Mouse (Mus musculus) cerebellum, adult 18-20 months (tissue): ENCODE results near the gene Ralgps1.

Source experiments
- DNase-seq, 2 experiments: peaks; one replicate each; pipeline ENCODE4 v3.0.0; 2021

Ralgps1 gene

GRCm38 (mm10) chr2:33170777-33171565, 200.3 kb downstream of the Ralgps1 start:
- DNase-seq: no peak

- no peak for DNase-seq
Observed at GRCm38 (mm10) chr2:33169445-33169844, 201.8 kb downstream of the Ralgps1 start.

GRCm38 (mm10) chr2:33167060-33167459, 204.2 kb downstream of the Ralgps1 start:
- DNase-seq: no peak

DNA sequence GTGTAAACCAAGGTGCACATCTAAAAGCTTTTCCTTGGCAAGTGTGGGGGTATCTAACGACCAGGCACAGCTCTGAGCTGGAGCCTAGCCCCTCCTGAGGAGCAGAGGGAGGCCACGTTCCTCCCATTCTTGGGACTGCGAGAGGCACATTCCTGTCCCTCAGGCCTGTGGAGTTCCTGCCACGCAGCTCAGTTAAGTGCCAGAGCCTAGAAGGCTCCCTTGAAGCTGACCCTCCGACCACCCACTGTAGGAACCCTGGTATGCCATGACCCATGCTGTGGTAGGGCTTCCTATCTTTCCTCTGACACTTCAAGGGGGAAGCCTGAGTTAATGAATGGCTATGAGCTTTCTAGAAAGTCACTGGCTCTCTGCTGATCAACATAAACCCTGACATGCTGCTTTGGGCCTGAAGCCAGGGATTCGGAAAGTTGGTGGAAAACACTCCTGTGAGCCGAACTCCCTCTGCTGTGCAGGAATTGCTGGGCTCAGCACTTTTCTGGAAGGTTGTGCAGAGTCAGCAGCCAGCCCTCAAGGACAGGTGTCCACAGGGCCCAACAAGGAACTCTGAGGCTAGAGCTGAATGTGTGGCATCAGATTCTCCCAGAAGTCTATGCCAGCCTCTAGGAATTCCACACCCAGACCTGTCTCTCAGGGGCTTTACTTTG, 205.4 kb downstream of the Ralgps1 start:
- no peak for DNase-seq

GRCm38 (mm10) chr2:33165229-33165628, 206.1 kb downstream of the Ralgps1 start:
- DNase-seq: no peak

DNA sequence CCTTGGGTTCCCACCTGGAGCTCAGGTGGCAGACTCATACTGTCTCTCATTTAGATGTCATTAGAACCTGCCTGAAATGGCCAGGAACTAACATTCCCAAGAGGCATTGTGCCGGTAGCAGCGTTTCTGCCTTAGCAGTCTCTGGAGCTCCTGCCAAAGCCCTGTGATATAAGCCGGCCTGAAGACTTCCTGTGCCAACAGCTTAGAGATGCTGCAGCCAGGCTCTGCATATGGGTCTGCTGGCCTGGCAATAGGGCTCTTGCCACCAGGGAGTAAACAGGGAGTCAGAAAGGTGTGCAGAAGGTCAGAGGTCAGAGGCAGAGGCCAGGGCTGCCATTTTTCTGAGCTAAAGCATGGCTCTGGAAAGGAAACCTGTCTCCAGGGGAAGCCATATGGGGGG, 206.6 kb downstream of the Ralgps1 start:
- peak; percentile 63 to 79 for DNase-seq

DNA sequence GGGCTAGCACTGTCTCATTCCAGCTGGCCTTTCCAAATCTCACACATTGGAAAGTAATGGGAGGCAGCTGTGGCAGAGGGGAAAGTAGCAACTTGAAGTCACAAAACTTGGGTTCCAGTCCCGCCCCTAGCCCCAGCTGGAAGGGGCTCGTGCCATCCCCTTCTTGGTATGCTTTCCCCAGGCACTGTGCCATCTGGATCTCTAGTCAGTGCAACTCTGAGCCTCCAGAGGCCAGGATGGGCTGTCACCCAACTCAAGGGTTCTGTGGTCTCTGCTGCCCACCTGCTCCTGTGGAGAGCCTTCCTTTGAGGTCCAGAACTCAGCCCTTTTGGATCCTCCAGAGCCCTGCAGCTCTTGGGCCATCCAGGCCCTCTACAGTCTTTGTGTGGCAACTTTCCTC, 209.2 kb downstream of the Ralgps1 start:
- DNase-seq: no peak

DNA sequence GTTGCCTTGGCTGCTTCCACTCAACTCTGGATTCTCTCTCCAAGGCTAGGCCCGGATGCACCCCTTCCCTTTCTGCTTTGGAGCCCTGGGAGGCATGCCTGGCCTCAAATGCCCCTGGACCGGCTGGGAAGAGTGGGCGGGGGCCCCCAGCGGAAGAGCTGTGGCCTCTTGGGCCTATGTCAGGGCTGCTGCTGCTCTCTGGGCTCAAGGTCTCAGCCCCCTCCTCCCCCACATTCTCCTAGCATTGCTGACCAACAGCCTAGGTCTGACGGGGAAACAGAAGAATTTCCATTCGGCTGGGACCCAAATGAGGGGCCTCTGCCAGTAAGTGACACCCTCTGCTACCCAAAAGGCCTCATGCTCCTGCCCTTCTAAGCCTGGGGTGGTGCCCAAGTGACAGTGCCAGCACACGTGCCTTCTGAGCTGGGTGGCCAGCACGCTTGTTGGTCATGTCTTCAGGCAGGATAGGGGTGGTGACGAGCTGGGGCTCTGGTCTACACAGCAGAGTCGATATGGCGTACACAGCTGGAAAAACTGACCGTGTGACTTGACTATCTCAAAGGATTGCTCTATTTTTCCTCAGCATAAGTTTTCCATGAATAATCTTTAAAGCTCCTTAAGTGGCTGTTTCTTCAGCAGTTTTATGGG, 210.8 kb downstream of the Ralgps1 start:
- no peak for DNase-seq

DNA sequence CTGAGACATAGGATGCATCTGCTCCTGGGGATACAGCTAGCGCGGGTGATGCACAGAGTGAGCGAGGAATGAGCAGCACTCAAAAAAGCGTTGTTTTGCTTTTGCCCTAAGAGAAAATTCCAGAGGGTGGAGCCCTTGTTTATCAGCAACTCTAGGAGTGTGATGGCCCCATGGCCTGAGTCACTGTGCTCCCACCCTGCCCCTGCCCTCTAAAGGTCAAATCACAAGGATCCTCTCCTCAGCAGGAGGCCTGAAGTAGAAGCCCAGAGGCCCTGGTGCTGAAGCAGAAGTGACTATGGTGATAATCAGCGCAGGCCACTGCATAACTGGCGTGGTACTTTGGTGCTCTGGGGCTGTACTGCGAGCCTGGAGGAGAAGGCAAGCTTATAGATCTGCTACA, 211.7 kb downstream of the Ralgps1 start:
- no peak for DNase-seq

DNA sequence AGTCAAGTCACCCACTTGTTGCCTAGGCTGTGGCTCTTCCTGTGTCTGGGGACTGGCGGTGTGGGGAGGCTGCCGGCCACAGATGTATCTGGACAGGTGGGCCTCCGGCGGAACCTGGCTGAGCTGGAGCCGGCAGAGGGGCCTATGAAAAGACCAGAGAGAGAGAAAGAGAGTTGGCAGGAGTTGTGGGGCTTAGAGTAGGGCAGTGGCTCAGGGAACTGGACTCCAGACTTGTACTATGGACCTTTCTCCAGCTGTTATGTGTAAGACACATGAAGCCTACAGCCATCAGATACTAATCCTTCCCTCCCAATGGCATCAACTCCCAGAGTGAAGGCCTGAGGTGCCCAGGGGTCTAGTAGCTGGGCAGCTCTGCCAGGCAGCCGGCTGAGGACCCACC, 212.4 kb downstream of the Ralgps1 start:
- DNase-seq: no peak

GRCm38 (mm10) chr2:33156283-33156781, 215.0 kb downstream of the Ralgps1 start:
- no peak for DNase-seq

- DNase-seq: peak; percentile 78 to 86
Observed at GRCm38 (mm10) chr2:33154751-33155372, 216.4 kb downstream of the Ralgps1 start.

DNA sequence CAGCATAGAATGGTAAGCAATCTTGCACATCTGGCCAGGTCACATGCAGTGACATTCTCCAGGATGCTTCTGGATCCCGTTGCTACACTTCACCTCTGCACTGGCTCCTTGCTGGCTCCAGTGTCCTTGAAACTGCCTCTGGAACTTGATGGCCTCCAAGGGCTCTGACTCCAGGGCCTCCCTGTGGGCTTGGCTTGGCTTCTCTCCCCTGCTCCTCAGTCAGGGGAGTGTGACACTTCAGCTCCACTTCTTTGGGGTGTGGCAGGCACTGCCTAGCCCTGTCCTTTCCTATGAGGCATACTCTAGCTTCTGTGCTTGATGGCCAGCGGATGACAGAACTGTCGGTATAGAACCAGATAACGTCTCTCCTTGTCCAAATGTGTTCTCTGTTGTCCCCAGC, 224.3 kb downstream of the Ralgps1 start:
- DNase-seq: no peak

DNA sequence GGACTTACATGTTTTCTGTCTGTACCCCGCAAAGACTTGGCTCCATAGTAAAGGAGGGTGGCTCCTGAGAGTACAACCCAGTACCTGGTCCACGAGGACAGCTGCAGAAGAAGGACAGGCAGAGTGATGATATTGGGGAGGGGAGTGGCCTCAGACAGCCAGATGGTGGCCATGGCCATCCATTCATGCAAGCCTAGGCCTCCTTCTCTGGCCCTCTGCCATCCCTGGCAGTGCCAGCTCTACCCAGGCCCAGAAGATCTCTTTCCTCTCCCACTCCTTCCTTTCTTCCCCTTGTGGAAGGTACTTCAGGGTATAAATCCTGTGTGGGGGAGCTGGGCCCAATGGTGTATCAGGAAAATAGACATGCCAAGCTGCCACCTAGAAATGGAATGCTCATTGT, 228.0 kb downstream of the Ralgps1 start:
- no peak for DNase-seq

- DNase-seq: no peak
Observed at GRCm38 (mm10) chr2:33138491-33138890, 232.8 kb downstream of the Ralgps1 start.

DNA sequence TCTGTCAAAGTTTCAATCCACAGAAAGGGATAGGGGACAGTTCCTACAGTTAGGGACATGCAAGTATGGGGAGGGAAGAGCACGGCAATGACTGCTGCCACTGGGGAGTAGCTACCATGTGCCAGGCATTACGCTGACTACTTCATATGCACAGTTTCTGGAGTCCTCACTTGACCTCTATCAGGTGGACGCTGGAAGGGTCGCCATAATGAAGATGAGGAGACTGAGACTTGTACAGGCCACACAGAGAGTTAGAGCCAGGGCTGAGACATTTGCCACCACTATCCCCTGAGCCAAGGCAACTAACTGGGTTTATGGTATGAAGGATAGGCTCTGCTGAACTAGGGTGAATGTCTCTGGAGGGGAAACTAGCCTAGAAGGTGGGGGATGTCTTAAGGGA, 233.6 kb downstream of the Ralgps1 start:
- no peak for DNase-seq

DNA sequence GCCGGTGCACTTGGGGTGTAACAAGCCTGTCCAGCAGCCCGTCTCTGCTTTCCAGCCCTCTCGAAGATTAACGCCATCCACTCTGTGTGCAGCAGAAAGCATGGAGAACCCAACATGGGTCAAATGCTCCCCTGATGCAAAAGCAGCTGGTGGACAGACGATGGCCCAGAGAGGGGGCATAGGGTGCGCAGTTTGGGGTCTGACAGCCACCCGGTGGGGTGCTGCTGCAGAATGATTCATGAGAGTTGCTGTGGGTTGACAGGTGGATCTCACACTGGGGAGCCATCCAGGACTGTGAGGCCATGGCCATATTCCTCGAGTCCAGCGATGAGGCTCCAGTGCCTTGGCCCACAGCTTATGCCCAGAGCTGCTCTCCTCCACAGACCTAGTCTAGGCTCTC, 234.0 kb downstream of the Ralgps1 start:
- DNase-seq: peak; percentile 71 to 79

DNA sequence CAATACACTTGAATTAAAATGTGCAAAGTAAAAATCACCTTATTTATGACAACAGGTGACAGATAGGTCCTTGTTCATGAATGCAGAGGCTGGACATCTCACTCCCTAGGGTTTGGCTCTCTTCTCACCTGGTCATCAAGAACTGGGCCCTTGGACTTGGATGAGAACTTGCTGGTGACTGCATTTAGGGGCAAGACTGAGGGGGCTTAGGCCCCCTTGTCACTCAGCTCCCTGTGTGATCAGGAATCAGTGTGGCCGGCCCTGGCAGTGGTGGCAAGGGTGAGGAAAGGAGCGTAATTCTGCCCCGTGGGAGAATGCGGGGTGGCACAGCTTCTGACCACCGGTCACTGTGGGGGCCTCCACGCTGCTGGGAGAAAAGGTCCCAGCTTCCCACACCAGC, 234.9 kb downstream of the Ralgps1 start:
- DNase-seq: no peak

DNA sequence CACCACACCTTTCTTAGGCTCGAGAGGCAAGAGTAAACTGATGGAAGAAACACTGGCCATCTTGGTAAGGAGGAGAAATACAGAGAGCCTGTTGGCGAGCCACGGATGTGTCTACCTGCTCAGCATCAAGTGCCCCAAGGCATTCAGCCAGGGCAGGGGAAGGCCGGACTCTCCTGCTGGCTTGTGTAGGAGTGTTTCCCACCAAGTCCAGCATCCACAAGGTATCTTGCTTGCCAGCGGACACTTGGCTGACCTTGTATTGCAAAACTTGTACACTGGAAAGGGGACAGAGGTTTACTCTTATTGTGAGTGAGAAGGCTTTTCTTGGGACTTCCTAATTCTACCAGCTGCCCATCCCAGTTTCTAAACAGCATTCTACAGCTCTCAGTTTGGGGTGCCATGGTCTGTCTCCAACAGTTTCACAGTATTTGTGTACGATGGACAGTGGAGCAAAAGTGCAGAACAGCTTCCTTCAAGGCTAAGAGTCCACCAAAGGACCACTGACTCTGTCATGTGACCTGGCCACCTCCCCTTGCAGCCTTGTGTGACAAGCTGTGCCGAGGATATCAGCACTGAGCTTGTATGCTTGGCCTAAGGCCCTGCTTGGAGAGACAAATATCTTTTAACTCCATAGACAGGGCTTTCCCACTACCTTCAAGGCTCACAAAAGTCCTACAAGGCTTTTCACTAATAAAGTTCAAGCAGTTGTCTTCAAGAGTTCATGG, 236.4 kb downstream of the Ralgps1 start:
- DNase-seq: no peak

GRCm38 (mm10) chr2:33132306-33132705, 239.0 kb downstream of the Ralgps1 start:
- no peak for DNase-seq

DNA sequence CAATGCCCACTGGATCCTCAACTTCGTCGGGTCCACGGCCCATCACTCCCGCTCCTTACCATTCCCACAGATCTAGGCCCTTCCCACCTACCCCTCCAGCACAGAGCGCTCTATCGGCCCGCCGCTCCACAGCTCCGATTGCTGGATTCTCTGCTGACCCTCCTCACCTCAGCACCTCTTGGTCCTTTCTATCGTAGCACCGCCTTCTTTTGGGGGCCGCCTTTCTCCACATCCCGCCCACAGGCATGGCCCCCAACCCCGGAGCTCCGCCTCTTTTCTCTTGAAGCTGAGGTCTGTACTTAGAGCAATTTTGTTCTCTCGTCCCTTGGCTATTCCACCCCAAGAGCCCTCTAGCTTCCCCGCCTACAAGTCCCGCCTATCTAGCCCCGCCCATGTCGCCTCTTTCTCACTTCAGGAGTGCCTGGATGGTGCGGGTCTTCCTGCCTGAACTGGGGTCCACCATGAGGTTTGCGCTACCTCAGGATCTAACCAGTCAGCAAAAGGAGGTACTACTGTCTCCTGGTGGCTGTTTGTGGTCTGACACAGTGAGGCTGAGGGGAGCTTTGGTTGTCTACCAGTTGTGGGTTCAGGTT, 239.7 kb downstream of the Ralgps1 start, which contains the start of gene Garnl3:
Gene Garnl3 (minus strand): TSS at position 155 of the 593 bp plus-strand sequence.
- DNase-seq: peak; percentile 65 to 75
